Mouse (Mus musculus) forebrain, embryonic 16.5 days (tissue): ENCODE results near the gene Bicra. TPM values are rescaled to one million over a fixed set of nuclear protein-coding genes. Genes with fewer than 3 reads are reported as not detected.
A peak's percentile ranks its signal among the peaks of the same experiment; 100 is the strongest.

Experiments
- ATAC-seq: fragments of 200-750 bp; cut with Nextera tagmentation; 2 replicates; pipeline ENCODE4 v1.8.0; 2017; ENCODE audit warnings: mild to moderate bottlenecking, moderate library complexity
- H3K27ac ChIP-seq: fragments of 300-500 bp; sonication (generic); 2 replicates; pipeline ENCODE4 v1.5.1; 2014; ENCODE audit warnings: low read length, control low read depth
- H3K27me3 ChIP-seq: fragments of 300-500 bp; sonication (generic); replicated peaks from 2 replicates; pipeline ENCODE4 v1.6.1; 2014; ENCODE audit warnings: low read length; ENCODE audit not compliant: control insufficient read depth, insufficient read depth
- H3K36me3 ChIP-seq: fragments of 300-500 bp; sonication (generic); 2 replicates; pipeline ENCODE4 v1.6.1; 2014; ENCODE audit not compliant: control insufficient read depth, insufficient read depth
- H3K4me1 ChIP-seq: fragments of 300-500 bp; sonication (generic); replicated peaks from 2 replicates; pipeline ENCODE4 v1.6.1; 2014; ENCODE audit warnings: low read length; ENCODE audit not compliant: control insufficient read depth, insufficient read depth
- H3K4me2 ChIP-seq: fragments of 300-500 bp; sonication (generic); 2 replicates; pipeline ENCODE4 v1.6.1; 2014; ENCODE audit warnings: mild to moderate bottlenecking, low read length, control low read depth
- H3K4me3 ChIP-seq: fragments of 300-500 bp; sonication (generic); replicated peaks from 2 replicates; pipeline ENCODE4 v1.5.1; 2014; ENCODE audit warnings: mild to moderate bottlenecking, low read length, control low read depth
- H3K9ac ChIP-seq: fragments of 300-500 bp; sonication (generic); replicated peaks from 2 replicates; pipeline ENCODE4 v1.6.1; 2014; ENCODE audit warnings: low read depth, low read length, control low read depth
- H3K9me3 ChIP-seq: fragments of 300-500 bp; sonication (generic); 2 replicates; pipeline ENCODE4 v1.6.1; 2016; ENCODE audit warnings: low read length; ENCODE audit not compliant: control insufficient read depth
- WGBS: fragments of 180-500 bp; shearing (Covaris S2); extraction: QIAGEN DNeasy Blood & Tissue Kit; methylation state at CpG from one replicate; pipeline ENCODE4 v1.1.7; 2014; 5-methylcytosine and 5-hydroxymethylcytosine counted together
- polyA plus RNA-seq: library from polyadenylated mRNA; unstranded; fragments of >200 nt; fragmentation: Nextera tagmentation; extraction: Ambion mirVana; gene quantifications from 2 replicates; pipeline ENCODE4 v1.2.1, GENCODE M21; 2015

Gene Bicra
- polyA plus RNA-seq, 1 experiment from 2014 or later = 11.2 TPM

DNA sequence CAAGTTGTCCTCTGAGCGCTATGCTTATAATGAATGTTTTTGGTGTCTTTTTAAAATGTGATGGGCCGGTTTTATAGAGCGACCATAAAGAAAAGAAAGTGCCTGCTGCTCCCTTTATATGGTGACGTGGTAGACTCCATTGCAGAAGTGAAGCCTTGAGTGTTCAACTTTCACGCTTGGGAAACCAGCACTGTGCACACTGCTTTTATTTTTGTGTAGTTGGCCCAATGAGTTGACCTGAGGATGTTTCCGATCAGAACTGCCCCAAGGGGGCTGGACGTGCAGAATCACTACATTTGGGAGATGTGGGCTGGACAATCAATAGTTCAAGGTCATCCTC lies 1.8 kb upstream of the Bicra start:
- Histone ChIP-seq H3K27ac (no peak overlapping the region), H3K4me3 (peak overlapping the region; percentile 84), H3K27me3 (no peaks in the 10 kb centered on the region), H3K9ac (no peak overlapping the region; the same call in 1 of the 2 replicates), H3K36me3 (no peaks in the 10 kb centered on the region), H3K4me1 (peaks cover 44% of the 10 kb centered on the region), H3K4me2 (peak overlapping the region; percentile 83), H3K9me3 (no peaks in the 10 kb centered on the region)
- no peak for ATAC-seq
- WGBS = 83% methylated on average over 7 of the region's 7 CpGs

DNA sequence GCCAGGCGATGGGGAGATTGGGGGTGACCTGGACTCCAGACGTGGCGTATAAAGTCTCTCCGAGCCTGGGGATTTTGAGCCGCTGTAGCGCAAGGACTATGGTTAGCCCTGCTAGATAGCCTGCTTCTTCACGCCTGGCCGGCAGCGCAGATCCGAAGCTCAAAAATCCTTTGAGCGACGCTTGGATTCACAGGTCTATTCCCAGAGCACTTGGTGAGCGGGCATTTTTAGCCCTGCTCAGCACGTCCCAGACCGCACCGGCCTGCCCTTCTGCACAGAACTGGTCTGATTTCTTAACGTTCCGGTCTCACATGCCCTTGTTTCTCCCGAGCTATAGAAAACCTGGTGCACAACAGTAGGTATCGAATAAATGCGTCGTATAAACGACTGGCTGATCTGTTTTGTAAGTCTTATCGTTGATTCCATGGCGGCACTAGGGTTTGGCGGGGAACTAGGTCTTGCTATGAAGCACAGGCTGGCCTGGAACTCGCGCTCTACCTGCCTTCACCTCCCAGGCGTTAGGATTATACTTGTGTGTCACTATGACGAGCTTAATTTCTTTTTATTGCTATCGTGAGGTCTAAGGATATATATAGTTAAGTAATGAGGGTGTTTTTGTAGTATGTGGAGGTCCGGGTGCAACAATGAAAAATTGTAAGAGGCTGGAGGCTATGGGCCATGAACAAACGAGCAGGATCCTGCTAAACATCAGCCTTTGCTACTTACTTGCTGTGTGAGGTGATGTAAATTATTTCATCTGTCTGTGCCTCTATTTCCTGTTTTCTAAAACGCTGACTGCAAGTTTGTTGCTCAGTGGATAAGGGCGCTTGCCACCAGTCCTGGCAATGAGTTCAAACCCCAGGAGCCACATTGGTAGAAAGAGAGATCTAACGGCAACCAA lies 1.2 kb upstream of the Bicra start:
- Histone ChIP-seq H3K4me3 (peak overlapping the region; percentile 84), H3K36me3 (no peaks in the 10 kb centered on the region), H3K9me3 (no peaks in the 10 kb centered on the region), H3K4me2 (peak overlapping the region; percentile 83), H3K9ac (peak overlapping the region; percentile 57), H3K27me3 (no peaks in the 10 kb centered on the region), H3K27ac (peak overlapping the region; percentile 80), H3K4me1 (peaks cover 50% of the 10 kb centered on the region)
- no peak for ATAC-seq
- WGBS = 8% methylated on average over 36 of the region's 36 CpGs

GRCm38 (mm10) chr7:16048164-16048564 lies 443 bp upstream of the Bicra start:
- H3K27ac ChIP-seq = peak overlapping the region; percentile 99
- H3K4me1 ChIP-seq = peaks cover 51% of the 10 kb centered on the region
- H3K9ac ChIP-seq = peak overlapping the region; percentile 98
- H3K27me3 ChIP-seq = no peaks in the 10 kb centered on the region
- no peaks in the 10 kb centered on the region for H3K36me3 ChIP-seq
- peak overlapping the region; percentile 84 for H3K4me3 ChIP-seq
- peak overlapping the region; percentile 83 for H3K4me2 ChIP-seq
- WGBS = under 1% methylated on average over 20 of the region's 20 CpGs
- peak; percentile 83 for ATAC-seq
- H3K9me3 ChIP-seq = no peaks in the 10 kb centered on the region

DNA sequence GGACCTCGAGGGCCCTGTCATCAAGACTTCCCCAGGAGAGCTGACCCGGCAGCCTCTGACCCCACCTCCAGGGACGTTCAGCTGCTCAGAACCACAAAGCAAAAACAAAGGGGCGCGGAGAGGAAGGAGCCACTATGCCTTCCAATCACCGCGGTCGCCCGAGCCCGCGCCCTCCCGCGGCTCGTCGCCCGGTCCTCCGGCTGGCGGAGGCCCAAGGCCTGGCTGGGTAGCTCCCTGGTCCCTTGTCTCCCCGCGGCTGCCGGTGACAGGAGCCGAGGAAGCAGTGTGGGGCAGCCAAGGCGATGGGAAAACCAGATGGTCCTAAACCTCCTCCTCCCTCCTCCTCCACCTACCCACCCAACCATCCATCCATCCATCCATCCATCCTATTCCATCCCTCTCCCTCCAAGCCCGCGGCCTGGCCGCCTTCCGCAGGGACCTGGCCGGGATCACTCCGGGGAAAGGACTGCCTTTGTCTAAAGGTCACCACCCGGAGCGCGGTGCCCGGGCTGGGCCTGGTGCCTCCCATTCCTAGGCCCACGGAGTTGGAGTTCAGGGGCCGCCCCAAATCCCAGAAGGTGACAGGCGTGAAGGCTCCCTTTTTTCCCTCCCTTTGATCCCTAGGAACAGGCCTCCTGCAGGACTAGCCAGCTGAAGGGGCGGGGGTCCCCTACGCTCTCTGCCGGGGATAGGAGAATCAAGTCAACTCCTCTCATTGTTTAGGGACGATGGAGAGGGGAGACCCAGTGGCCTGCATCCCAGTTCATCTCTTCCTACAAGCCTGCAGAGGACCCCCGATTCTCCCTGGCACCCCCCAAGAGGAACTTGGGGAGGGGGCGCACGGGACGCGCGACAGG lies 1.0 kb downstream of the Bicra start:
- peak overlapping the region; percentile 84 for H3K4me3 ChIP-seq
- no peaks in the 10 kb centered on the region for H3K9me3 ChIP-seq
- peak overlapping the region; percentile 99 for H3K27ac ChIP-seq
- no peaks in the 10 kb centered on the region for H3K27me3 ChIP-seq
- under 1% methylated on average over 41 of the region's 46 CpGs for WGBS
- ATAC-seq = peak; percentile 30
- no peaks in the 10 kb centered on the region for H3K36me3 ChIP-seq
- H3K4me2 ChIP-seq = peak overlapping the region; percentile 63
- peak overlapping the region; percentile 98 for H3K9ac ChIP-seq
- peaks cover 43% of the 10 kb centered on the region for H3K4me1 ChIP-seq

DNA sequence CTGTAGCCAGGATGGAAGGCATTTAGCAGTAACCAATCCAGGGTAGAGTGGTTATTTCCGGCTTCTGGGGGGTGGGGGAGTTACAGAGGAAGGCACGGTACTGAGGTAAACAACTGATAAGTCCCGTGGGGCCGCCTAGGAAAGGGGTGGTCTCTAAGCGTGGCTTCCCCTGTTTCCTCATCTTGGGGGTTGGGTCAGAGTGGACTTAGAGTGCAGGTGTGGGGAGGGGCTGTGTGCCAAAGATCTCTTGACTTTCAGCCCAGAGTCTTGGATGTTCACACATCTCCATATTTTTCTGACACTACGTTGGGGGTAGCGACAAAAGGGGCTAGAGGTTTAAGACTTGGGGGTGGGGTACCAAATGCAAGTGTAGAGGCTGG lies 1.6 kb downstream of the Bicra start:
- H3K9ac ChIP-seq = peak overlapping the region; percentile 98
- H3K4me3 ChIP-seq = peak overlapping the region; percentile 84
- H3K27me3 ChIP-seq = no peaks in the 10 kb centered on the region
- H3K4me1 ChIP-seq = peaks cover 42% of the 10 kb centered on the region
- peak; percentile 4; the same call in 1 of the 2 replicates for ATAC-seq
- H3K9me3 ChIP-seq = no peaks in the 10 kb centered on the region
- no peaks in the 10 kb centered on the region for H3K36me3 ChIP-seq
- WGBS = 4% methylated on average over 7 of the region's 7 CpGs
- peak overlapping the region; percentile 63 for H3K4me2 ChIP-seq
- peak overlapping the region; percentile 99 for H3K27ac ChIP-seq

DNA sequence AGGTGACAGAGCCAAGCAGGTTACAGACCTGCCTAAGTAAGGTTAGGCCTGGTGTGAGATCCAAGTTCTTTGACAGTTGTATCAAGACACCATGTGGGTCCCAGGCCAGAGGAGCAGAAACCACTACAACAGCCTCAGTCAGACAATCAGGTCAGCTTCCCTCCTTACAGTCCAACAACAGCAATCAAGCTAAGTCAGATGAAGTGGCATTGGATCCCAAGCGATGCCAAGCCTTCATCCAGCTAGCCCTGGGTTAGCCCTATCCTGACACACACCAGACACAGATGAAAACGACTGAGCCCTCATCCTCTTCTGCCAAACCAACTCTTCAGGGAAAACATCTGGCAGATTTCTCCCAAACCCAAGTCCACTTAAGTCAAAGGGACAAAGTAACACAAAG lies 2.2 kb downstream of the Bicra start:
- 77% methylated on average over 2 of the region's 2 CpGs for WGBS

DNA sequence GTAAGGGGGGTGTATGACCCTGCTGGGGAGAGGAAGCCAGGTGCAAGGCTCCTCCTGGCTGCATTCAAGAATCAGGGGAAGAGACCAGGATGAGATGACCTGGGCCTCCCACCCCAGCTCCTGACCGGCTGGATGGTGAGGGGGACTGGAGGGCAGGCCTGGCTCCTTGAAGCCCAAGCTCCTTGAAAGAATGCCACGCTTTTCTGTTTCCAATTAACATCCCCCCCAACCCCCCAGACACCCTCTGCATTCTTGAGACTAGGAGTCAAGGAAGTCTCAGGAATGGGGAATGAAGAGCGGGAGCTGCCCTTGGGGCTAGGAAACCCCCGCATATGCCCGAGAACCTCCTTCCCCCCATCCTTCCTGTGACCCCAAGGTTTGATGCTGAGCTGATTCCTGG lies 3.2 kb downstream of the Bicra start:
- 34% methylated on average over 5 of the region's 5 CpGs for WGBS
- no peak overlapping the region for H3K27ac ChIP-seq
- ATAC-seq = no peak
- H3K36me3 ChIP-seq = no peaks in the 10 kb centered on the region
- H3K9me3 ChIP-seq = no peaks in the 10 kb centered on the region
- no peaks in the 10 kb centered on the region for H3K27me3 ChIP-seq
- H3K9ac ChIP-seq = 0 out of 2 replicates have a peak overlapping the region, but pooled peaks have one; percentile 27
- H3K4me2 ChIP-seq = no peak overlapping the region
- H3K4me1 ChIP-seq = peaks cover 34% of the 10 kb centered on the region
- H3K4me3 ChIP-seq = no peak overlapping the region

More for the DNA sequence above, 2.2 kb downstream of the Bicra start:
- Histone ChIP-seq H3K9me3 (no peaks in the 10 kb centered on the region), H3K36me3 (no peaks in the 10 kb centered on the region), H3K4me3 (peak overlapping the region; percentile 84; the same call in 1 of the 2 replicates), H3K27ac (no peak overlapping the region), H3K4me2 (peak overlapping the region; percentile 63), H3K4me1 (peaks cover 42% of the 10 kb centered on the region), H3K9ac (no peak overlapping the region), H3K27me3 (no peaks in the 10 kb centered on the region)
- no peak for ATAC-seq

DNA sequence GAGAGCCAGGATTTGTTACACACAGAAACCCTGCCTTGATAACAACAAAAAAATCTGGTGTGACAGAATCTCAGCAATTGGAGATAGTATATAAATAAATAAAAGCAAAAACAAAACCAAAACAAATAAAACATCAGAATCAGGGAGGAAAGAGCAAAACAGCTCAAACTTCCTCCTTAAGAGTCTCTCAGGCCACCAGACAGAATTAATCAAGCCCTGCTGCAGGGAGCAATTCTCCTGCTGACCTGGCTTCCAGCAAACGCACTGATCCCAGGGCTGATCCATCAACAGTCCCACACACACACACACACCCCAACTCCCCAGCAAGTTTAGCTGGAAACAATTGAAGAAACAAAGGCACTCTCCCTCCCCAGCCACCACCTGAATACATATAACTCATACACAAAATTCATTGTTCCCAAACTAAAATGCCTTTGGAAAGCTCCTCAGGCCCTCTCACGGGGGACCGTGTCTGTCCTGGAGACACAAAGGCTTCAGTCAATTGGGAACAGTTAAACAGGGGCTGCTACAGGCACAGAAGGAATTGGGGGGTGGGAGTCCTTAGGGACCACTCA lies 3.8 kb downstream of the Bicra start:
- peaks cover 28% of the 10 kb centered on the region for H3K4me1 ChIP-seq
- H3K4me2 ChIP-seq = no peak overlapping the region
- H3K9me3 ChIP-seq = no peaks in the 10 kb centered on the region
- no peaks in the 10 kb centered on the region for H3K36me3 ChIP-seq
- H3K27me3 ChIP-seq = no peaks in the 10 kb centered on the region
- ATAC-seq = no peak
- H3K4me3 ChIP-seq = no peak overlapping the region
- H3K27ac ChIP-seq = 0 out of 2 replicates have a peak overlapping the region, but pooled peaks have one; percentile 20
- no peak overlapping the region for H3K9ac ChIP-seq
- WGBS = 18% methylated on average over 3 of the region's 3 CpGs
